Mouse (Mus musculus): Measurements from ENCODE around the gene Morf4l1. TPM values are rescaled to one million over a fixed set of nuclear protein-coding genes. Genes with fewer than 3 reads are reported as not detected.

The Morf4l1 gene
- 507 and 535 TPM in 2 replicates for polyA plus RNA-seq (2016; fragmentation: Nextera tagmentation; extraction: Ambion mirVana)

DNA sequence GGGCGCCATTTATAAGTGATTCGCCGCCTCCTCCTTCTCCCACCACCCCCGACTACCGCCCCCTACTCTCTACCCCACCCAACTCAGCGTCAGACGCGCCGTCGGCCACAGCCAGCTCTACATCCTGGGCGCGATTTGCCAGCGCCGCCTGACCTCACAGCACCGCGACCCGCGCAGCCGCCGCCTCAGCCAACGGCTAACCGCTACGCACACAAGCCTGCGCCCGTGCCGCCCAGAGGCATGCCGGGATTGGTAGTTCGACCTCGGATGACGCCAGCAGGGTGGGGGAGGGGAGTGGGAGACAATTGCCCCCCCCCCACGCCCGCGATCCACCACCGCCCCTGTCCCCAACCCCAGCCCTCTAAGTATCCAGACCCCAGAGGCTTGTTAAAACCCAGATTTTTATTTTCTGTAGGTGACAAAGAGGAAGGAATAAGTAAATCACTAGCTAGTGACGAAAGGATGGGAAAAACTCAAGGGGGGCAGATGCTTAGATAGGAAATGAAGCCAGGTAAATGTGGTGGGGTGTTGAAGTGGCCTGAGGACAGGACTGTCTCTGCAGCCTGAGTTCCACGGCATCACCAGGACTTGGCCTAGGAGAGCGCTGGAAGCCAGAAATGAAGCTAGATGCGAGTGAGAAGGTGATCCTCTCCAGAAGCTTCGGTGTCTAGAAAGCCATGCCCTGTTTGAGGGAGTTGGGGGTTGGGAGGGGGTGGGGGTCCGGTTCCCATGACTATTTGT, at the start of gene Morf4l1:
Gene Morf4l1 (minus strand): TSS at position 208 of the 741 bp plus-strand sequence.
- Histone ChIP-seq H3K9ac (peak within 1 kb of the TSS; percentile 90), H3K4me2 (replicated peaks) (peak within 1 kb of the TSS; percentile 67), H3K27me3 (replicated peaks) (no peaks in the 10 kb centered on the region), H3K4me1 (peaks cover 23% of the 10 kb centered on the region), H3K9me3 (no peaks in the 10 kb centered on the region), H3K4me3 (peak within 1 kb of the TSS; percentile 77), H3K27ac (peak within 1 kb of the TSS; percentile 94), H3K36me3 (no peaks in the 10 kb centered on the region)
- ATAC-seq (ENCODE audit: low FRiP score, low read depth), result peak; percentile 99
- 2% methylated on average over 40 of the region's 40 CpGs for WGBS

DNA sequence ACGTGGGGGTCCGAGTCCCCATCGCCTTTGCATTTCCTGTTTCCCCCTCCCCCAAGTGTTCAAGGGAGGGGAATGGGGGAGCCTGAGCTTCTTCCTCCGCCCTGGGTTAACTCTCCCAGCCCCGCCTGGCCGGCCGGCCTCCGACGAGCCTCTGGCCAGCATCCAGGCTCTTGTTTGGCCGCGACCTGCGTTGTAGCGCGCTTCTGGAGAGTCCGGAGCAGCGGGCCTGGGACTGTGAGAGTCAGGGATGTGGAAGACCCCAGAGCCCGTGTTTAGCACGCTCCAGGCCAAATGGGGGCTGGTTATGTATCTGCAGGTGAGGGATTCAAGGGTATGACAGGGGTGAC, 49.1 kb upstream of the Morf4l1 start:
- Histone ChIP-seq H3K9ac (peak overlapping the region; percentile 81), H3K27ac (peak overlapping the region; percentile 53; the same call in 1 of the 2 replicates), H3K4me1 (peaks cover 16% of the 10 kb centered on the region), H3K9me3 (no peaks in the 10 kb centered on the region), H3K4me2 (replicated peaks) (peak overlapping the region; percentile 89), H3K4me3 (peak overlapping the region; percentile 76), H3K27me3 (replicated peaks) (no peaks in the 10 kb centered on the region), H3K36me3 (no peaks in the 10 kb centered on the region)
- WGBS, result under 1% methylated on average over 18 of the region's 18 CpGs
- ATAC-seq (ENCODE audit: low FRiP score, low read depth), result peak; percentile 55

DNA sequence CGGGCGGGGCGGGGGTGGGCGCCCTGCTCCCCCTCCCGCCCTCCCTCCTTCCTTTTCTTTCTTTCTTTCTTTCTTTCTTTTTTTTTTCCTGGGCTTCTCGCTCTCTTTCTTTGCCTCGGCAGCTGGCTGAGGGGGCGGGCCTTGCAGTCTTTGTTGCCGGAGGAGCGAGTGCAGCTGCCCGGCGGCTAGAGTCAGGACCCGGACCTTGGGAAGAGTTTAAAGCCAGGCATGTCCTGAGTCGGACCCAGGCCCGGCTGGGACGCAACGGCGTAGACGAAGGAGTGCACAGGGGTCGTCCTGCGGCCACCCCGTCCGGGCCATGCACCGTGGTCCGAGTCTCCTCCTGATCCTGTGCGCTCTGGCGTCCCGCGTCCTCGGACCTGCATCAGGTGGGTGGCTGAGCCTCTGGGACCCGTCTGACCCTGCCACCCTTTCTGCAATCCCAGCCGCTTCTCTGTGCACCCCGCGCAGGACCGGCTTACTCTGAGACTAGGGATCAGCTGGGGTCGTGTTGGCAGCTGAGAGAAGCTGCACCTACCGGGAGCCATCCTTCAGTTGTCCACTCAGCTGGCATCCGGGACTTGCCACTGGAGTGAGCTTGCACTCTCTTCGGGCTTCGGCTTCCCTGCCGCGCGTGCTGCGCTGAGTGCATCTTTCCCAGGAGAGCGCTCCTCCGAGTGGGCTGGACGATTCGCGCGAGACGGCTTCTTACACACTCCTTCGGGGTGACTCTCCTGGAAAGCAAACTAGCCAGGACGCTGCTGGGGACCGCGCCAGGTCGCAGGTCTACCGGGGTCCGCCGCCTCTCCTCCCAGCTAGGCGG, 48.6 kb upstream of the Morf4l1 start, which contains the start of gene Adamts7:
Gene Adamts7 (plus strand): TSS at position 144 of the 823 bp plus-strand sequence.
- WGBS, result under 1% methylated on average over 60 of the region's 60 CpGs
- peak within 1 kb of the TSS; percentile 53; the same call in 1 of the 2 replicates for H3K27ac ChIP-seq
- peaks cover 16% of the 10 kb centered on the region for H3K4me1 ChIP-seq
- H3K27me3 ChIP-seq (replicated peaks), result no peaks in the 10 kb centered on the region
- peak within 1 kb of the TSS; percentile 89 for H3K4me2 ChIP-seq (replicated peaks)
- peak; percentile 79 for ATAC-seq (ENCODE audit: low FRiP score, low read depth)
- peak within 1 kb of the TSS; percentile 76 for H3K4me3 ChIP-seq
- H3K36me3 ChIP-seq, result no peaks in the 10 kb centered on the region
- peak within 1 kb of the TSS; percentile 81 for H3K9ac ChIP-seq
- H3K9me3 ChIP-seq, result no peaks in the 10 kb centered on the region

DNA sequence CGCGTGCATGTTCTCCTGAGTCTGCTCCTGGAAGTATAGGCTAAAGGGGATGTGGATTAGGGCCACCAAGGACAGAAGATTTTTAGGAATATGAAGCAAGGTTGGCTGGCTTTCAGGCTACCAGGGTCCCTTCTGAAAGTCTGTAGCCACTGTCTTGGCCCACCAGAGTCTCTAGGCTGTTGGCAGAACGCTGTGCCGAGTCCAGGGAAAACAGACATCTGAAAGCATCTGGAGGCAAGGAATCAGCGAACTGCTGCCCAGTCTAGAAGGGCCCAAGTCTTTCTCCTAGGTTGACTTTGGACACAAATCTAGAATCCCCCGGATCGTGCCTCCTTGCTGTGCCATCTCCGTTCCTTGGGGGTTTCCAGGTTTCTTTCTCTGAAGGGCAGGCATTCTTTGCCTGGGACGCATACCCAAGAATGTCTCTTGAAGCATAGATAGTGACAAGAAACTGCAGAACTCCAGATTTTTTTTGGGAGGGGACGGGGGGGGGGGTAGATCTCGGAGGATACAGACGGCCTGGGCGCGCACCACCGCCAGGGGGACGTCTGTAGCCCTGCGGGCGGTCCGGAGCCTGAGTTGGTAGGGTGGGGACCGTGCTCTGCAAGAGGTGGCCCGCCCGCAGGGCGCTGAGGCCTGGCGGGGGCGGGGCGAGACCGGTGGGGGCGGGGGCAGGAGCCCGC, 47.8 kb upstream of the Morf4l1 start:
- H3K4me2 ChIP-seq (replicated peaks), result peak overlapping the region; percentile 89
- H3K9me3 ChIP-seq, result no peaks in the 10 kb centered on the region
- WGBS, result 7% methylated on average over 29 of the region's 29 CpGs
- no peaks in the 10 kb centered on the region for H3K27me3 ChIP-seq (replicated peaks)
- H3K36me3 ChIP-seq, result no peaks in the 10 kb centered on the region
- peak; percentile 79 for ATAC-seq (ENCODE audit: low FRiP score, low read depth)
- H3K27ac ChIP-seq, result no peak overlapping the region
- H3K4me3 ChIP-seq, result peak overlapping the region; percentile 76
- H3K9ac ChIP-seq, result peak overlapping the region; percentile 81
- peaks cover 16% of the 10 kb centered on the region for H3K4me1 ChIP-seq

DNA sequence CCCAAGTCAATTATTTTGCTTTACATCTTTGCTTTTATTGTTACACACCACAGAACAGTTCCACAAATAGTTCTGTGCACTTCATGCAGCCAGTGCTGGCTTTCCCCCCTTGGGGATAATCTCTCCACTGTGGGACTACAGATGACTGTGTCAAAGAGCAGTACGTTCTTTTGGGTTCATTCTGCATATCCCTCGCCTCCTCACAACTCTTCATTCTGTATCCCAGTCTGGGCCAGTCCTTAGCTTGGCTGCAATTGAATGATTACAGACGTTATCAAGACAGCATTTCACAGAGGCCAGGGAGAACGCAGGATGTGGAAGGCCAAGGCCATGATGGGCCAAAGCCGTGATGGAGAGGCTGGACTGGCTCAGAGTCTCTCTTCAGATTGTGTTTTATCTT, 32.3 kb upstream of the Morf4l1 start:
- Histone ChIP-seq H3K27ac (no peak overlapping the region), H3K4me3 (no peak overlapping the region)
- no peak for ATAC-seq (ENCODE audit: low FRiP score, low read depth)

DNA sequence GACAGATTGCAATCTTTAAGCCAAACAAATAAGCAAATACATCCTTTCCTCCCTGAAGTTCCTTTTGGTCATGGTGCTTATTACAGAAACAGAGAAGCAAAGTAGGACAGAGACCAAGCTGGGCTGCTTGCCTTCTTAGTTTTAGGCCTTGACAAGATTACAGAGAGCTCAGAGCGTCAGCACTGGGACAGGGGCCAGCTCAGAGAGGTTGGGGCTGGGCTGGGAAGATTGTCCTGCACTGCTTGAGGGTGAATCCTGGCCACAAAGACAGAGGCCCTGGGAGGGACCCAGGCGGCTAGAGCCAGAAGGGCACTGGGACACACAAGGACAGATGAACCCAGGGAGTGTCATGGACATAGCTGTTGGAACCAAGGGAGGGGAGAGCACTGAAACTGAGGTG, 31.2 kb upstream of the Morf4l1 start:
- Histone ChIP-seq H3K4me3 (no peak overlapping the region), H3K36me3 (no peaks in the 10 kb centered on the region), H3K27ac (no peak overlapping the region), H3K4me2 (replicated peaks) (no peak overlapping the region), H3K9ac (no peak overlapping the region), H3K4me1 (no peaks in the 10 kb centered on the region), H3K9me3 (no peaks in the 10 kb centered on the region), H3K27me3 (replicated peaks) (no peaks in the 10 kb centered on the region)
- 58% methylated on average over 2 of the region's 2 CpGs for WGBS
- ATAC-seq (ENCODE audit: low FRiP score, low read depth), result no peak

More for the DNA sequence above, 32.3 kb upstream of the Morf4l1 start:
- Histone ChIP-seq H3K4me2 (replicated peaks) (no peak overlapping the region), H3K36me3 (no peaks in the 10 kb centered on the region), H3K9me3 (no peaks in the 10 kb centered on the region), H3K27me3 (replicated peaks) (no peaks in the 10 kb centered on the region), H3K4me1 (no peaks in the 10 kb centered on the region), H3K9ac (no peak overlapping the region)
- WGBS, result 85% methylated on average over 5 of the region's 5 CpGs

DNA sequence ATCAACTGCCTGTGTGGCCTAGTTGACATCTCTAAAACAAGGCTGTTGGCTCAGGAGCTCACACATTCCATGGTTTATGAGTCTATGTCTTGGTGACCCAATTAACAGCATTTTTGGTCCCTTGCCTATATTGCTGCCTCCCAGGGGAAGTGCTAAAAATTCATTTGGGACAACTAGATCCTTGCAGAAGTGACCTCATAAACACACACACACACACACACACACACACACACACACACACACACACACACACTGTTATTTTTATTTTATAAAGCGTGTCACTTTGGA, 22.0 kb upstream of the Morf4l1 start:
- 95% methylated on average over 1 of the region's 1 CpGs for WGBS
- Histone ChIP-seq H3K9ac (no peak overlapping the region), H3K4me2 (replicated peaks) (no peak overlapping the region), H3K27ac (no peak overlapping the region), H3K9me3 (no peaks in the 10 kb centered on the region), H3K4me3 (no peak overlapping the region), H3K27me3 (replicated peaks) (no peaks in the 10 kb centered on the region), H3K4me1 (no peaks in the 10 kb centered on the region), H3K36me3 (no peaks in the 10 kb centered on the region)
- no peak for ATAC-seq (ENCODE audit: low FRiP score, low read depth)

DNA sequence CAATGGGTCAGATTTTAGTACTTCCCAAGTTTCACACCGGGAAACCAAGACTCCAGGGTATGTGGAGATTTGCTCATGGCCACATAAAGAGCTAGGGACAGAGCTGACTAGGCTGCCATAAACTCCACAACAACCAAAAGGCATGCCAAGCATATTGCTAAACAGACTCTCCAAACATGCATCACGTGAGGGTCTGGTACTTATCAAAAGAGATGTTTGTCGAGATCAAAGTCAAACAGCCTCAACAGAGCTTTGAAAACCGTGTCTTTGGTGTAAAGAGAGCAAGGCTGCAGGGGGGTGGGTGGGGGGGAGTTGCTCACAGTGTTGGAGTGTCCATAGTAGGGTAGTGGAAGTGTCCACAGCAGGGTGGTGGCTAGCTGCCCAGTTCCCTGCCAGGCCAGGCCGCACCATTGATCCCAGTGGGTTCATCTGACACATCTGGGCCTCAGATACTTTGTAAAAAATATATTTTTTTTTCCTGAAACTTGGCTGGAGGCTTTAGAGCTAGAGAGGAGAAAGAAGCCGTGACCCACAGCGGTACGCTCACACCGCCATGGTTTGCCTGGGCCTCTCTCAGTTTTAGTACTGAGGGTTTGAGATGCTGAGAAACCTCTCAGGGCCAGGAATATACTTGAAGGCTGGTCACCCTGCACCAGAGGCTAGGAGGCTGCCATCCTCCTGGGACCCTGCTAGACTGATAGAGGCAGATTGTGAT, 21.5 kb upstream of the Morf4l1 start:
- H3K4me3 ChIP-seq, result no peak overlapping the region
- H3K9ac ChIP-seq, result no peak overlapping the region
- H3K36me3 ChIP-seq, result no peaks in the 10 kb centered on the region
- WGBS, result 74% methylated on average over 9 of the region's 9 CpGs
- no peak overlapping the region for H3K4me2 ChIP-seq (replicated peaks)
- H3K27ac ChIP-seq, result no peak overlapping the region
- H3K4me1 ChIP-seq, result no peaks in the 10 kb centered on the region
- no peak for ATAC-seq (ENCODE audit: low FRiP score, low read depth)
- no peaks in the 10 kb centered on the region for H3K9me3 ChIP-seq
- no peaks in the 10 kb centered on the region for H3K27me3 ChIP-seq (replicated peaks)

DNA sequence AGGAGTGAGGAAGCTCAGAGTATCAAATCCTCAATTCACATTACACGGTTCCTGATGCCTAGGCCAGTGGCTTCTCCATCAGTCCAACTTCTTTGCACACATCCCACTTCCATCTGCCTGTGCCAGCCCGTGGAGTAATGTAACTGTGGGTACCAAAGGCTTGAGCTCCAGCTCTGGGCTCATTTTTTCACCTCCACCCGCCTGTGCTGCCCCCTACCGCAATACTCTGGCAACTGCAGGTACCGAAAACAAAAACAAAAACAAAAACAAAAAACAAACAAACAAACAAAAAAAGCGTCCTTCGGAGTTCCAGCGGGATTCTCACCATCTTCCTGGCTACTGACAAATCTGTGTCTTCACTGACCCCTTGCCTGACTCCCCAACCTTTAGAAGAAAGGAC, 20.9 kb upstream of the Morf4l1 start:
- H3K27ac ChIP-seq, result no peak overlapping the region
- no peak overlapping the region for H3K9ac ChIP-seq
- ATAC-seq (ENCODE audit: low FRiP score, low read depth), result no peak
- no peak overlapping the region for H3K4me2 ChIP-seq (replicated peaks)
- H3K27me3 ChIP-seq (replicated peaks), result no peaks in the 10 kb centered on the region
- no peaks in the 10 kb centered on the region for H3K4me1 ChIP-seq
- H3K9me3 ChIP-seq, result no peaks in the 10 kb centered on the region
- no peaks in the 10 kb centered on the region for H3K36me3 ChIP-seq
- WGBS, result 79% methylated on average over 8 of the region's 8 CpGs
- H3K4me3 ChIP-seq, result no peak overlapping the region

DNA sequence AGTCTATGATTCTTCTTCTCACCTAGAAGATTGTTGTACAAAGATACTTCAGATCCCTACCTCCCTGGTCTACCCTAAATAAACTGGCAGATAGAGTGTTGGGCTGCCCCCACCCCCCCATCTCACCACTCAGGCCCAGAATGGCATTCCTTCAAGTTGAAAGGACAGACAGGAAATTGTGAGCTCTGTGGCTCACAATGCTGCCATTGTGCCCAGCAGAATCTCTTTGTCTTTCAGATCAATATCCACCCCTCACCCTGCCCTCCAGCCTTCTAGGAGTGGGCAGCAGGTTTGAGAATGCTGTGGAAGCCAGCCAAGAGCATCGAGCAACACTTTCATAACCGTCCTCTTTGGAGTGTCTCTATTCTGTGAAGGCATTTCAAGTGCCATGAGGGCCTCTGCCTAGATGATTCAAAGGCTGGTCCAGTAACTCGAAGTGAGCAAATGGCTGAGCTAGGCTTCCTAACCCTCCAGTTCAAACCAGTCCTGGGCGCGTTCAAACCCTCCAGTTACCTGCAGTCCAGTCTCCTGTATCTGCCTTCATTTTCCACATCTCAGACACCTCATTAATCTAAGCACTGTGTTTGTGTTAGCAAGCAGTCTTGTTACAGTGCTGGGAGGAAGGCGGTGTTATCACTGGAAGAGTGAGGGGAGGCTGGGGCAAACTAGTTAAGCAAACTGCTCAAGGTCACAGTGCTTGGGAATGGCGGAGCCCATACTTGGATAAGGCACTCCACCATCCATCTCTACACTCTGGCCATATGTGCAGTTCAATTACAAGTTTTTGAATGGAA, 19.2 kb upstream of the Morf4l1 start:
- Histone ChIP-seq H3K36me3 (no peaks in the 10 kb centered on the region), H3K27me3 (replicated peaks) (no peaks in the 10 kb centered on the region), H3K4me3 (no peak overlapping the region), H3K9me3 (no peaks in the 10 kb centered on the region), H3K27ac (no peak overlapping the region), H3K9ac (no peak overlapping the region), H3K4me1 (no peaks in the 10 kb centered on the region), H3K4me2 (replicated peaks) (no peak overlapping the region)
- no peak for ATAC-seq (ENCODE audit: low FRiP score, low read depth)
- 71% methylated on average over 7 of the region's 7 CpGs for WGBS

DNA sequence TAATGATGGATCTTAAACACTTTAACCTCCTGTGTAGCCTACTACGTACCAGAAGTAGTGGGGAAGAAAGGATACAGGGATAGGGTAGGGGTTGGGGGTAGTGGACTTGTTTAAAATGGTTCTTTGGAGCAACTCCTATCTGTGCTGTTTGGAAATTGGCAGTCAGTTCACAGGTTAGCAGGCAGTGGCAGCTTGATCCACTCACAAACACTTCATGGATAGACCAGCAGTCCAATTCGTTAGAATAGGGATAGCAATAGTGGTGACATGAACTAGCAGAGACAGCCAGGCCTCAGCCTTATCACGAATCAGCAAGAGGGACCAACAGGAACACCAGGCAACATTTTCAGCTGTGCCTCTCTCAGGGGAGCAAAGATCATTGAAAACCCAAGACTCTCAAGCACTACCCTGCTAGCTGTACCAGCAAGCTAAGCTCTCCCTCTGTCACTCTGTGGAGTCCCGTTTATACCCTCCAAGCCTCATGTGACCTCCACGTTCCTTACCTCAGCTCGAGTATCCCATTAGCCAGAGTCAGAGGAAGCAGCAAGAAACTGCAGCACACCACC, 14.1 kb upstream of the Morf4l1 start:
- H3K9ac ChIP-seq, result no peak overlapping the region
- ATAC-seq (ENCODE audit: low FRiP score, low read depth), result no peak
- H3K4me3 ChIP-seq, result no peak overlapping the region
- WGBS, result 82% methylated on average over 6 of the region's 6 CpGs
- H3K4me1 ChIP-seq, result no peaks in the 10 kb centered on the region
- no peak overlapping the region for H3K27ac ChIP-seq
- H3K4me2 ChIP-seq (replicated peaks), result no peak overlapping the region
- H3K27me3 ChIP-seq (replicated peaks), result no peaks in the 10 kb centered on the region
- H3K9me3 ChIP-seq, result no peaks in the 10 kb centered on the region
- H3K36me3 ChIP-seq, result no peaks in the 10 kb centered on the region

Measured in neural tube, embryonic 12.5 days (tissue).